Comparison of ENCODE assay signal across 8 mouse cellular contexts in the genomic region with DNA sequence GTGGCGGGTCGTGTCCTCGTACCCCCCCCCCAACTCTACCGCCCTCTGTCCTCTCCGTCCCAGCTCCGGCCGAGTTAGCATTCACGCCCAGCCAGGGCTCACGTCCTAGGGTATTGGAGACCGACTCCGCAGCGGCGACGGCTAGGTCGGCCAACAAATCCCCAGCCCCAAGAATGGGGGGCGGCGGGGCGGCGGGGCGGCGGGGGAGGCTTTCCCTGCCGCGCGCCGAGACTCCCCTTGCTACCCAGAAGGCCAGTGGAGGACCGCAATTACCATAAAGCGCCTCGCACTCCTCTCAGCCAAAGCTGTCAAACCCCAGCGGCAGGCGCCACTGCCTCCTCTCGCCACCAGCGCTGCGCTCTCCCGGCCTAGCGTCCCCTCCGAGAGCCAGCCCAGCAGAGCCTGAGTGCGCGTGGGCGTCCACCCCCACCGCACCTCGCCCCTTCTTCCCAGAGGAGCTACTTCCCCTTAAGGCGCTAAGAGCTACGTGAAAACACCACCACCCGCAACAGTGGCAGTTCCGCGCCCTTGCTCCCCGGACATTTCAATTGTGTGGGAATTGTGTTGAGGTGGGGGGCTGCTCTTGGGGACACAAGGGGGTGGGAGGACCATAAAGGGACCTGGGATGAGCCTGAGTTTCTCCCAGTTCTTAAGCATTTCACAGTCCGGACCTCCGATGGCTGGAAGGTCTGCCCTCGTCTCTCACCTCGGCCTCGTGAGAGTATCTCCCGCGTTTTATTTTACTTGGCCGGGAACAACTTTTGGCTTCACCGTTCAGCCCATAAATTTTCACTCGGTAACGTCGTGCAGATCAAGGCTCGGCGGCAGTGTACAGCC.
DNase-seq lines count a peak whose midpoint lies in the region; ATAC-seq and TF ChIP-seq lines count a peak whose summit lies in the region.

No protein-coding gene starts in this region.

- H3K9ac ChIP-seq in forebrain, embryonic 11.5 days (ENCODE audit: low read length) = peak overlapping the region; percentile 46
- peak overlapping the region; percentile 39 for H3K9ac ChIP-seq in hindbrain, postnatal 0 days (replicated peaks; ENCODE audit: low read length)
- H3K9ac ChIP-seq in liver, embryonic 14.5 days (replicated peaks) = 0 out of 2 replicates have a peak overlapping the region, but pooled peaks have one; percentile 31

- peak overlapping the region; percentile 73 for H3K4me2 ChIP-seq in forebrain, embryonic 11.5 days (ENCODE audit: low read depth, low read length, severe bottlenecking)
- H3K4me2 ChIP-seq in hindbrain, postnatal 0 days (ENCODE audit: low read depth, low read length) = peak overlapping the region; percentile 70
- H3K4me2 ChIP-seq in liver, embryonic 14.5 days (ENCODE audit: low read depth) = peak overlapping the region; percentile 90

- peak; percentile 36 to 46 for DNase-seq in cerebellum, adult 18-20 months
- peak; percentile 55 for DNase-seq in ZHBTc4 (ENCODE audit: low read depth, low spot score)
- peak; percentile 83 for DNase-seq in forebrain, embryonic 11.5 days (ENCODE audit: low spot score)
- peak; percentile 65 for DNase-seq in hindbrain, postnatal 0 days (ENCODE audit: low spot score)
- no peak for DNase-seq in liver, embryonic 14.5 days (ENCODE audit: low read depth in 3 of 3, low spot score in 3 of 3)
- peak; percentile 61 for DNase-seq in neural tube, embryonic 10.5 days (ENCODE audit: extremely low spot score, low spot score)
- peak; percentile 36 to 51 for DNase-seq in thymus, postnatal 36 days

- peaks cover 74% of the 10 kb centered on the region for H3K27me3 ChIP-seq in forebrain, embryonic 11.5 days (ENCODE audit: control insufficient read depth, insufficient read depth, low read length)
- peaks cover 9% of the 10 kb centered on the region; the same call in 1 of the 2 replicates for H3K27me3 ChIP-seq in hindbrain, postnatal 0 days (ENCODE audit: insufficient read depth, low read length)
- H3K27me3 ChIP-seq in liver, embryonic 14.5 days (ENCODE audit: control insufficient read depth, insufficient read depth, low read length) = peaks cover 81% of the 10 kb centered on the region

- peak overlapping the region; percentile 63; the same call in 1 of the 2 replicates for H3K27ac ChIP-seq in forebrain, embryonic 11.5 days (ENCODE audit: low read depth, low read length)
- peak overlapping the region; percentile 37; the same call in 1 of the 2 replicates for H3K27ac ChIP-seq in hindbrain, postnatal 0 days
- no peak overlapping the region for H3K27ac ChIP-seq in liver, embryonic 14.5 days

- H3K36me3 ChIP-seq in forebrain, embryonic 11.5 days (ENCODE audit: control insufficient read depth, insufficient read depth, low read length) = no peaks in the 10 kb centered on the region
- no peaks in the 10 kb centered on the region for H3K36me3 ChIP-seq in hindbrain, postnatal 0 days (ENCODE audit: insufficient read depth, low read length)
- no peaks in the 10 kb centered on the region for H3K36me3 ChIP-seq in liver, embryonic 14.5 days (replicated peaks; ENCODE audit: control insufficient read depth, insufficient read depth, low read depth)

- no peaks in the 10 kb centered on the region for H3K9me3 ChIP-seq in forebrain, embryonic 11.5 days (ENCODE audit: control insufficient read depth, low read length)
- no peaks in the 10 kb centered on the region for H3K9me3 ChIP-seq in hindbrain, postnatal 0 days (ENCODE audit: low read length)
- H3K9me3 ChIP-seq in liver, embryonic 14.5 days (ENCODE audit: control insufficient read depth, low read length) = no peaks in the 10 kb centered on the region

- ATAC-seq in cerebellum, adult (ENCODE audit: insufficient number of reproducible peaks, low FRiP score, low TSS enrichment) = no peak
- peak; percentile 13; the same call in 1 of the 2 replicates for ATAC-seq in forebrain, embryonic 11.5 days (replicated peaks; ENCODE audit: low FRiP score)
- peak; percentile 36 for ATAC-seq in hindbrain, postnatal 0 days
- ATAC-seq in liver, embryonic 14.5 days (ENCODE audit: insufficient read depth) = no peak

- H3K4me3 ChIP-seq in forebrain, embryonic 11.5 days (ENCODE audit: low read depth, low read length) = peak overlapping the region; percentile 51
- H3K4me3 ChIP-seq in hindbrain, postnatal 0 days (ENCODE audit: low read length) = peak overlapping the region; percentile 56
- peak overlapping the region; percentile 9 to 66 for H3K4me3 ChIP-seq in liver, embryonic 14.5 days (ENCODE audit: insufficient read depth in 1 of 2, low read depth in 2 of 2, low read length in 2 of 2)

- H3K4me1 ChIP-seq in forebrain, embryonic 11.5 days (replicated peaks; ENCODE audit: control insufficient read depth, insufficient read depth, low read length) = peaks cover 9% of the 10 kb centered on the region; the same call in 1 of the 2 replicates
- H3K4me1 ChIP-seq in hindbrain, postnatal 0 days (ENCODE audit: insufficient read depth, low read length) = no peaks in the 10 kb centered on the region
- peaks cover 0 to 14% of the 10 kb centered on the region in 2 experiments; a peak in 2 of 4 replicates for H3K4me1 ChIP-seq in liver, embryonic 14.5 days (replicated peaks; ENCODE audit: control insufficient read depth in 2 of 2, insufficient read depth in 2 of 2, low read length in 1 of 2)

- TF ChIP-seq EP300 in liver, embryonic 14.5 days (IDR thresholded peaks at IDR 0.05; ENCODE audit: low read depth) = no peak

- WGBS in forebrain, embryonic 11.5 days = 7% methylated on average over 51 of the region's 61 CpGs
- 7% methylated on average over 58 of the region's 61 CpGs for WGBS in hindbrain, postnatal 0 days
- 3% methylated on average over 56 of the region's 61 CpGs for WGBS in liver, embryonic 14.5 days (ENCODE audit: insufficient replicate concordance)

- peak; percentile 26; the same call in 1 of the 2 replicates for TF ChIP-seq CTCF in hindbrain, postnatal 0 days (IDR thresholded peaks at IDR 0.05; ENCODE audit: low read depth)
- no peak; the same call in 1 of the 2 replicates for TF ChIP-seq CTCF in liver, embryonic 14.5 days (IDR thresholded peaks at IDR 0.05; ENCODE audit: low read depth)

Comparison
In these comparisons a context has a peak if more than half of its experiments do, and no peak if none do; other contexts are left out.
1. DNase-seq: peak in cerebellum, adult 18-20 months (2 of 2), ZHBTc4 (single experiment), forebrain, embryonic 11.5 days (single experiment), hindbrain, postnatal 0 days (single experiment), neural tube, embryonic 10.5 days (single experiment) and thymus, postnatal 36 days (2 of 2); none in liver, embryonic 14.5 days (0 of 3).
2. ATAC-seq: peak in forebrain, embryonic 11.5 days (single experiment) and hindbrain, postnatal 0 days (single experiment); none in cerebellum, adult (single experiment) and liver, embryonic 14.5 days (single experiment).
3. Peak in every context shown above with its lines, with median percentiles within 50 percentile points of each other: H3K4me2 ChIP-seq, H3K4me3 ChIP-seq and H3K9ac ChIP-seq.